Mouse (Mus musculus) myocyte (in vitro differentiated cells): ENCODE results near the gene 4930579F01Rik.

Experiments
- CEBPB ChIP-seq: IDR thresholded peaks from 2 replicates; pipeline ENCODE4 v1.6.1; 2011; ENCODE audit warnings: mild to moderate bottlenecking, moderate library complexity; ENCODE audit not compliant: poor library complexity, insufficient read depth, severe bottlenecking
- MAX ChIP-seq: IDR thresholded peaks from one replicate; pipeline ENCODE4 v1.6.1; 2011; ENCODE audit warnings: low read depth, mild to moderate bottlenecking, control low read depth
- MYOD1 ChIP-seq, 3 experiments: IDR thresholded peaks; one replicate each; pipeline ENCODE4 v1.6.1; 2011; ENCODE audit warnings: control low read depth in 2 of 3, low read depth in 2 of 3, mild to moderate bottlenecking in 2 of 3, moderate library complexity in 1 of 3; ENCODE audit not compliant: insufficient read length in 2 of 3, control insufficient read depth in 1 of 3
- POLR2A ChIP-seq: IDR thresholded peaks from one replicate; pipeline ENCODE4 v1.6.1; 2011; ENCODE audit warnings: low read depth, mild to moderate bottlenecking, control low read depth, moderate library complexity; ENCODE audit not compliant: insufficient read length
- TCF12 ChIP-seq: IDR thresholded peaks from one replicate; pipeline ENCODE4 v1.6.1; 2011; ENCODE audit warnings: mild to moderate bottlenecking, control low read depth; ENCODE audit not compliant: poor library complexity, insufficient read depth, severe bottlenecking

DNA sequence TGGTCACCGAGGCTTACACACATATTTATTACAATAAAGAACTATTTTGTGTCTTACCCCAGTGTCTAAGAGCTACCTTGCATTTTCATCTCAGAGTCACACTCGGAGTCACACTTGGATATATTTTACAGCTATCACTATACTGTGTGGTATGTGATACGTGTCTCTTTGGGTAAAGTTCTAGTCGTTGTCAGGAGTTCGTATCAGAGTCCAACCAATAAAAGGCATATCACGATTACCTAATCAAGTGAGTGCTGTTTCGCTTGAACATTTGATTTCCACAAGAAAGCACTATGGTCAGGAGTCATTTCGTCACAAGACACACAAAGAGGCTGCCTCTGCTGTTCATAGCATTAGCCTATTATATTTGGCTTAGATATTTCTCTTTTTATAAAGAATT is 60.2 kb downstream of the 4930579F01Rik start:
- no peak for TF ChIP-seq MYOD1 (IDR thresholded peaks at IDR 0.05; ENCODE audit: control insufficient read depth in 1 of 3, insufficient read length in 2 of 3, low read depth in 2 of 3)
- no peak for TF ChIP-seq TCF12
- TF ChIP-seq POLR2A, result no peak
- no peak for TF ChIP-seq CEBPB
- TF ChIP-seq MAX, result no peak
